Mouse (Mus musculus) limb, embryonic 13.5 days (tissue): ENCODE measurements around the gene Adh6b. TPM values are rescaled to one million over a fixed set of nuclear protein-coding genes. Genes with fewer than 3 reads are reported as not detected.
"Not testable (repeated sequence)": the region's sequence is repeated elsewhere in the genome, so short reads cannot be mapped to it uniquely, and the experiment has no call there.

Experiments used
- ATAC-seq: fragments of 200-750 bp; cut with Nextera tagmentation; 2 replicates; pipeline ENCODE4 v1.8.0; 2017; ENCODE audit warnings: low read depth, moderate number of reproducible peaks, moderate TSS enrichment; ENCODE audit not compliant: low FRiP score
- H3K27ac ChIP-seq: fragments of 300-500 bp; sonication (generic); 2 replicates; pipeline ENCODE4 v1.5.1; 2015; ENCODE audit warnings: inconsistent platforms, mild to moderate bottlenecking, moderate library complexity
- H3K27me3 ChIP-seq: fragments of 300-500 bp; sonication (generic); 2 replicates; pipeline ENCODE4 v1.6.1; 2015; ENCODE audit warnings: mild to moderate bottlenecking, inconsistent platforms
- H3K36me3 ChIP-seq: fragments of 300-500 bp; sonication (generic); 2 replicates; pipeline ENCODE4 v1.6.1; 2015; ENCODE audit warnings: inconsistent platforms, mild to moderate bottlenecking, moderate library complexity
- H3K4me1 ChIP-seq: fragments of 300-500 bp; sonication (generic); 2 replicates; pipeline ENCODE4 v1.6.1; 2015; ENCODE audit warnings: inconsistent platforms
- H3K4me2 ChIP-seq: fragments of 300-500 bp; sonication (generic); replicated peaks from 2 replicates; pipeline ENCODE4 v1.6.1; 2015; ENCODE audit warnings: inconsistent platforms, mild to moderate bottlenecking, moderate library complexity
- H3K4me3 ChIP-seq: fragments of 300-500 bp; sonication (generic); 2 replicates; pipeline ENCODE4 v1.5.1; 2015; ENCODE audit warnings: moderate library complexity, mild to moderate bottlenecking, inconsistent platforms
- H3K9ac ChIP-seq: fragments of 300-500 bp; sonication (generic); 2 replicates; pipeline ENCODE4 v1.6.1; 2015; ENCODE audit warnings: mild to moderate bottlenecking, inconsistent platforms
- H3K9me3 ChIP-seq: fragments of 300-500 bp; sonication (generic); 2 replicates; pipeline ENCODE4 v1.6.1; 2016; ENCODE audit warnings: inconsistent platforms
- WGBS: fragments of 180-500 bp; shearing (Covaris S2); methylation state at CpG from one replicate; pipeline ENCODE4 v1.1.7; 2015; 5-methylcytosine and 5-hydroxymethylcytosine counted together
- polyA plus RNA-seq: library from polyadenylated mRNA; unstranded; fragments of >200 nt; fragmentation: Nextera tagmentation; extraction: Ambion mirVana; gene quantifications from 2 replicates; pipeline ENCODE4 v1.2.1, GENCODE M21; 2015

Gene Adh6b
- polyA plus RNA-seq, 1 experiment from 2014 or later = 1.1 TPM

DNA sequence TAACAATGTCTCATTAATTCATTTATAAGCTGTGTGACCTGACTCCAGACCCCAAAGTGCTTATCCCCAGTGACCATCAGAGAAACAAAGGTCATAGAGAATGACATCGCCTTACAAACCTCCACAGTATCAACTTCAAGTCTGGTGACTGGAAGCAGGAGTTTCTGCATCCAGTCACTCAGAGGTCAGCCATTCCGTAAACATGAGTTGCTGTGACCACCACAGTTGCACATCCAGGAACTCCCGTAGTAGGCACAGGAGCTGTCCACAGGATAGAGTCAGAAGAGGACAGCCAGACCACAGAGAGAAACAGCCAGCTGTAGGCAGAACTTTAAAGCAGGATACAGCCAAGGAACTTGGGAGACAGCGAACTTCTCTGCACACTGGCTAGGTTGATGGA is 28.7 kb downstream of the Adh6b start:
- not testable (repeated sequence) for H3K36me3 ChIP-seq, ATAC-seq, H3K27ac ChIP-seq, H3K9me3 ChIP-seq, H3K9ac ChIP-seq, H3K4me3 ChIP-seq, H3K4me2 ChIP-seq, H3K27me3 ChIP-seq, H3K4me1 ChIP-seq
- 61% methylated on average over 4 of the region's 4 CpGs for WGBS

DNA sequence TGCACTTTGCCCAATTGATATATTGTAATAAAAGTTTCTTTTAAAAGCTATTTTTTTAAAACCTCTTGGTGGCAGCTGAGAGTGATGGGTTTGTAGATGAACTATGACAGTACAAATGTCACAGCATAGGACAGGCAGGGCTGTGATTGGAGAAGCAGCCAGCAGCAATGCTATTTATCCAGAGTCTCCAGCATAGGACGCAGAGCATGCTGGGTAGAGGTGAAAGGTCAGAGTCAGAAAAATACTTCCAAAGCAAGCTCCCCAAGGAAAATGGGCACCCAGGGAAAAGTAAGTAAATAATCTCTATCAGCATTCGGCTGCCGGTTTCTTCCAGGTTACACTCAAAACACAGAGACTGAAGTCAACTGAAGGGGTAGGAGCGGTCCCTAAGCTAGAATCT is 32.3 kb downstream of the Adh6b start:
- H3K36me3 ChIP-seq = no peaks in the 10 kb centered on the region
- no peaks in the 10 kb centered on the region for H3K27me3 ChIP-seq
- H3K9ac ChIP-seq = no peak overlapping the region
- H3K4me3 ChIP-seq = no peak overlapping the region
- no peaks in the 10 kb centered on the region for H3K4me1 ChIP-seq
- ATAC-seq = no peak
- 77% methylated on average over 4 of the region's 4 CpGs for WGBS
- no peak overlapping the region for H3K4me2 ChIP-seq
- no peak overlapping the region for H3K27ac ChIP-seq
- no peaks in the 10 kb centered on the region for H3K9me3 ChIP-seq

DNA sequence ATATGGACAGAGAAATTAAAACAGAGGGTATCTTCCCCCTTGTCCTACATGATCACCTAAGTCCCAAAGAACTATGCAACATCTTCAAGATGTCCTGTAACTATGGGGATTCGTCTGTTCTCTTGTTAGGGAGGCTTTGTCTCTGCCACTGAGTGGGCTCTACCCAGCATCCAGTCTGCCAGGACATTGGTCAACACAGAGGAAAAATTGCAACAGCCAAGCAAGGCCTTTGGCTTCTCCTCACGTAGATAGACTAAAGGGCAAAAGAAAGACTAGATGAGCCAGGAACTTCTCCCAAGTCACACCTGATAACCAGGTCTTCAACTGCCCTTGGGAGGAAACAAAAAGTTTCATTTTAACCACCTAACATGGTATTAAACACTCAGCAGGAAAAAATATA is 33.6 kb downstream of the Adh6b start:
- Histone ChIP-seq H3K4me3 (no peak overlapping the region), H3K4me2 (no peak overlapping the region), H3K27me3 (no peaks in the 10 kb centered on the region), H3K27ac (no peak overlapping the region), H3K36me3 (no peaks in the 10 kb centered on the region), H3K9me3 (no peaks in the 10 kb centered on the region; the same call in 1 of the 2 replicates), H3K4me1 (no peaks in the 10 kb centered on the region), H3K9ac (no peak overlapping the region)
- 83% methylated on average over 2 of the region's 2 CpGs for WGBS
- ATAC-seq = no peak

DNA sequence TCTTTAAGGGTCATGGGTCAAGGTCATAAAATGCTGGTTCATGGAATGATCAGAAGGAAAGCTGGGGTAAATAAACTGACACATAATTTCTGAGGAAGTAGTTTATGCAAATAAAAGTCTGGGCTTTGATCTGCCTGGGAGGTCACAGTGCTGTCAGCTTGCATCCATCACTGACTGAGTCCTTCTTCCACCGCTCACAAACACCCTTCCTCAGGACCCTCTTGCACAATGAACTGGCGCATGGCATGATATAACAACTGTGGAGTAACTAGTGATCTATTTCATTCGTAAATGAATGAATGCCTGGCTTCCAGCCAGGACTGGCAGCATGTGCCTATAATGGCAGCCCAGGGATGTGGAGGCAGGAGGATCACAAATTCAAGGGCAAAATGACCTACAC is 39.6 kb downstream of the Adh6b start:
- H3K4me2 ChIP-seq = no peak overlapping the region
- H3K27ac ChIP-seq = no peak overlapping the region
- 15% methylated on average over 3 of the region's 3 CpGs for WGBS
- H3K36me3 ChIP-seq = no peaks in the 10 kb centered on the region
- H3K4me1 ChIP-seq = no peaks in the 10 kb centered on the region
- H3K4me3 ChIP-seq = no peak overlapping the region
- no peaks in the 10 kb centered on the region; the same call in 1 of the 2 replicates for H3K9me3 ChIP-seq
- H3K27me3 ChIP-seq = no peaks in the 10 kb centered on the region
- ATAC-seq = no peak
- H3K9ac ChIP-seq = no peak overlapping the region

DNA sequence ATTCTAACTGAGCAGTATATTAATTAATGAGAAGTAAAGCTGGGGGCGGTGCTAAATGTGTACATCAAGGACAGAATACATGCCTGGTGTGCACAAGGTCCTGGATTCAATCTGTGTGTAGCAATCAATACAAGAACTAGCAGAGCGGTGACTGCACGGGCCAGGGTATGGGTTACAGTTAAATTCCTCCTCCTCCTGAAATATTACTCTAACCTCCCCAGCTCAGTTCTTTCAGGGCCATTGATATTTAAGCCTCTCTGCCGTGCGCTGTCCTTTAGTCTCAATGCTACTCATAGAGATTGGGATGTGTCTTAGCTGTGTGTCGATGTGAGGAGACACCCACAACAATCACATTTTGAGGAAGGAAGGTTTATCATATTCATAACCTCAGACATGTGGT is 45.6 kb downstream of the Adh6b start:
- Histone ChIP-seq H3K4me3 (no peak overlapping the region), H3K9ac (no peak overlapping the region), H3K4me2 (no peak overlapping the region), H3K9me3 (no peaks in the 10 kb centered on the region), H3K4me1 (no peaks in the 10 kb centered on the region), H3K27ac (no peak overlapping the region), H3K27me3 (no peaks in the 10 kb centered on the region), H3K36me3 (no peaks in the 10 kb centered on the region)
- WGBS = 81% methylated on average over 6 of the region's 6 CpGs
- no peak for ATAC-seq

DNA sequence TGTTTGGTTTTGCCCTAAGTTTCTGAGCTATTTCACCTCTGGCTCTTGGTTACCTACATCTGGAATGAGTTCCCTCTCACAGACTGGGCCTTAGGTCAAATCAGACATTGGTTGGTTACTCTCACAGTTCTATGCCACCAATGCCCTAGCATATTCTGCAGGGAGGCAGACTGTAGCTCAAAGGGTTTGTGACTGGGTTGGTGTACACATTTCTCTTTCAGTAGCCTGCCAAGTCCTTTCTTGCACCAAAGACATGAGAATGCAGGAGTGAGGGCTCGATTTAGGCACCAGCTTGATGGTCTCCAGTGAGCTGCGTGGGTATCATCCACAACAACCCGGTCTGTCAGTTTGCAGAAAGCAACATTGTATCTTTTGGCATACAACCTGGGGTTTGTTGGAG is 63.3 kb downstream of the Adh6b start:
- ATAC-seq = no peak
- Histone ChIP-seq H3K27ac (no peak overlapping the region), H3K27me3 (no peaks in the 10 kb centered on the region), H3K4me1 (no peaks in the 10 kb centered on the region), H3K9me3 (no peaks in the 10 kb centered on the region), H3K4me2 (no peak overlapping the region), H3K36me3 (no peaks in the 10 kb centered on the region), H3K9ac (no peak overlapping the region), H3K4me3 (no peak overlapping the region)
- WGBS = 82% methylated on average over 3 of the region's 3 CpGs

DNA sequence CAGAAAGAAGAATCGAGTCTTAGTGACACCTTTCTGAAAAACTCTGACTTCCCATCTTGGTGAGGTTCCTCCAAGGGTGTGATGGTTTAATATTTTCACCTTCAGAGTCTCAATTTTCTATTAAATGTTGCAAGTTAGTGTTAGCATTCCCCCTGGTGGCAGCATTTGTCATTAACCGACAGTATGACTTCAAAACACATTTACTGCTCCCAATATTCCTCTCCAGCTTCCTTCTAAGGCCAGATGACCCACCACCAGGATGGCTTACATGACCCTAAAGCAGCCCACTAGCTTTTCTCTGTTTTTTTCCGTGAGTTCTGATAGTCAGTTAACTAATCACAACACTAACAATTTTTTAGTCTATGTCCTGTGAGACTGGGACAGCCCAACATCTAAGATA is 63.8 kb downstream of the Adh6b start:
- ATAC-seq = no peak
- H3K4me1 ChIP-seq = no peaks in the 10 kb centered on the region
- no peak overlapping the region for H3K4me2 ChIP-seq
- H3K36me3 ChIP-seq = no peaks in the 10 kb centered on the region
- H3K27me3 ChIP-seq = no peaks in the 10 kb centered on the region
- no peak overlapping the region for H3K27ac ChIP-seq
- 41% methylated on average over 3 of the region's 3 CpGs for WGBS
- H3K9me3 ChIP-seq = no peaks in the 10 kb centered on the region
- H3K4me3 ChIP-seq = no peak overlapping the region
- H3K9ac ChIP-seq = no peak overlapping the region

DNA sequence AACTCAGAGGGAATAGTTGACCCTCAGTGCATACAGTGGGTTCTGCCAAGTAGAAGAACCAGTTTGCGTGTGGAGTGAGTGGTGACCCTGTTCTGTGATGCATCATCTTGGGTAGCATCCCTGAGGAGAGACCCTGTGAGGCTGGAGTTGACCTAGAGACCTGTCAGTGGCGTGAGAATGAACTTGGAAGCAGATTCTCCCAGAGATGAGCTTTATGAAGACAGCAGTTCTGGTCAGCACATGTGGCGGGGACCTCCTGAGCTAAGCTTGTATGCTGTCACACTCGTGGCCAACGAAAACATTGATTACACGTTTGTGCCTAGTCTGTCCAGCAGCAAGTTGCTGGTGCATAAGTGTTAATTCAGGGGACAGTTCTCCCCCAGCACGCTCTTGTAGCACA is 64.3 kb downstream of the Adh6b start:
- H3K4me2 ChIP-seq = no peak overlapping the region
- H3K27me3 ChIP-seq = no peaks in the 10 kb centered on the region
- no peak overlapping the region for H3K4me3 ChIP-seq
- WGBS = 86% methylated on average over 7 of the region's 7 CpGs
- H3K4me1 ChIP-seq = no peaks in the 10 kb centered on the region
- ATAC-seq = no peak
- H3K9ac ChIP-seq = no peak overlapping the region
- no peak overlapping the region for H3K27ac ChIP-seq
- H3K36me3 ChIP-seq = no peaks in the 10 kb centered on the region
- no peaks in the 10 kb centered on the region for H3K9me3 ChIP-seq

DNA sequence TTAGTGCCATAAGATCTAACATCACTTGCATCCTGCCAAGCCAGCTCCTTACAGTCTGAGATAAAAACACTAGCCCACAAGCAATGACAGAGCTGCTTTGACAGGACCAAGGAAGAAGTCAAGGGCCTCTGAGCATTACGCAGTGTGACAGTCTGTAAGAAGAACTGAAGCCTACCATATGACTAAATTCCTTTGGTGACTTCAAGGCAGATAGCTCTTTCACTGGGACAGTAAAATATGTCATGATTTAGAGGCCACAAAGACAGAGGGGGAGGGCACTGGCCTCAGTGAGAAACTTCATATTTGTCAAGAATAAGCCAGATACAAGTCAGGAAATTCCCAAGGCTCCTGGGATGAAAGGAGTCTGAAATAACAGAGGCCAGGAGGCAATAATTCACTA is 66.3 kb downstream of the Adh6b start:
- Histone ChIP-seq H3K4me2 (no peak overlapping the region), H3K4me1 (no peaks in the 10 kb centered on the region), H3K9me3 (no peaks in the 10 kb centered on the region), H3K9ac (no peak overlapping the region), H3K27ac (no peak overlapping the region), H3K36me3 (no peaks in the 10 kb centered on the region), H3K27me3 (no peaks in the 10 kb centered on the region), H3K4me3 (no peak overlapping the region)
- WGBS = 93% methylated on average over 1 of the region's 1 CpGs
- ATAC-seq = no peak

Other genes with a start within 250 kb of the Adh6b start
- 11.1 and 11.2 TPM in 2 replicates for gene Trmt10a, start 198.3 kb upstream of the Adh6b start, polyA plus RNA-seq
- gene Mttp, start 196.8 kb upstream of the Adh6b start, polyA plus RNA-seq = 9.0 and 9.2 TPM in 2 replicates
- gene 4930579F01Rik, start 147.9 kb upstream of the Adh6b start, polyA plus RNA-seq = 0.13 TPM in 1 of 2 replicates, not detected in the other
- 0.32 and 1.1 TPM in 2 replicates for gene Adh7, start 124.0 kb upstream of the Adh6b start, polyA plus RNA-seq
- 6.1 and 6.7 TPM in 2 replicates for gene Adh1, start 80.8 kb upstream of the Adh6b start, polyA plus RNA-seq
- gene Adh6a, start 28.5 kb upstream of the Adh6b start, polyA plus RNA-seq = not detected in 2 replicates
- not detected in 2 replicates for gene Adh4, start 73.7 kb downstream of the Adh6b start, polyA plus RNA-seq
- 194 and 208 TPM in 2 replicates for gene Adh5, start 101.3 kb downstream of the Adh6b start, polyA plus RNA-seq
- 42.6 and 44.0 TPM in 2 replicates for gene Metap1, start 147.7 kb downstream of the Adh6b start, polyA plus RNA-seq
- 402 TPM in 2 replicates for gene Eif4e, start 184.4 kb downstream of the Adh6b start, polyA plus RNA-seq